Mouse (Mus musculus) kidney, postnatal 36 days (tissue): ENCODE results near the gene Nrxn3.

Experiments used
- DNase-seq, 2 experiments: peaks; one replicate each; pipeline ENCODE4 v3.0.0; 2021 to 2022; ENCODE audit warnings: mixed read lengths in 2 of 2

Nrxn3 gene

DNA sequence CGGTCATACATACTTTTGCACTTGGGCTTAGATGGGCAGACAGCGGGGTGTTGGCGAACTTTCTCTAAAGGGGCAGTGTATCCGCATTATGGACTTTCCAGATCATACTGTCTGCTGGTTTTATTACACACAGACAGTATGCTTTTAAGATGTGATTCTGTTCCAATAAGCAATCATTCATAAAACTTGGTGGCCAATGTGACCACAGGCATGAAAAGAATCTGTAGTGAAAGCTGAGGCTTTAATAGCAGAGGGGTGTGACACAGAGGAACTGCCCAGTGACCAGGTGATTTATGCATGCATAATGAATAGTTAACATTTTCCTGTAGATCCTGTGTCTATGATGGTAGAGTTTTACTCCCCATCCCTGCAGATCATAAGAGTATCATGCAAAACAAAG lies 1254.0 kb downstream of the Nrxn3 start:
- DNase-seq: no peak

DNA sequence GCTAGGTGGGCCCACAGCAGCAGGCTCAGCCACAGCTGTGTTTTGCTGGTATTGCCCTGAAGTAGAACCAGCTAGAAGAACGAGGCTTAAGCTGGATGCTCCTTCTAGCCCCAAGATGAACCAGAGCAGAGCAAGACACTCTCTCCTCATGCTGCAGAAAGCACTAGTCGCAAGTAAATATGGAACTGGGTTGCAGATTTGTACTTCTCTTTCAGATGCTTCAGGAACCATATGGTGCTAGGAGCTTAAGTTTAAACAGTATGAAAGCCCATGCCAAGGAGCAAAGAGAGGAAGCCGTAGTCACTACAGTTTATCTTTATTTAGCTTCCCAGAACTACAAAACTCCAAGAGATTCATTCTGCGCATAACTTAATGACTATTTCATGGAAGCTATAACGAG lies 1254.8 kb downstream of the Nrxn3 start:
- no peak for DNase-seq

DNA sequence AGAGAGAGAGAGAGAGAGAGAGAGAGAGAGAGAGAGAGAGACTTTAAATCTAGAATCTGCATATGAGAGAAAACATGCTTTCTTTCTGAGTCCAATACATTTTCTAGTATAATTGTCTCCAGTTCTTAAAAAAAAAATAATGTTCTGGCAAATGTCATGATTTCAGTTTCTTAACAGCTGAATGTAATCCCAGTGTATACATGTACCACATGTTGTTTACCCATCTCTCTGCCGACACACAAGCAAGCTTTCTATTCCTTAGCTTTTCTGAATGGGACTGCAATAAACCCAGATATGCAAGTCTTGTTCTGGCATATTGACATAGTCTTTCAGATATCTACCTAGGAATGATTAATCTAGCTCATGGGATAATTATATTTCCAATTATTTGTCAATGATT lies 1256.5 kb downstream of the Nrxn3 start:
- DNase-seq: no peak

DNA sequence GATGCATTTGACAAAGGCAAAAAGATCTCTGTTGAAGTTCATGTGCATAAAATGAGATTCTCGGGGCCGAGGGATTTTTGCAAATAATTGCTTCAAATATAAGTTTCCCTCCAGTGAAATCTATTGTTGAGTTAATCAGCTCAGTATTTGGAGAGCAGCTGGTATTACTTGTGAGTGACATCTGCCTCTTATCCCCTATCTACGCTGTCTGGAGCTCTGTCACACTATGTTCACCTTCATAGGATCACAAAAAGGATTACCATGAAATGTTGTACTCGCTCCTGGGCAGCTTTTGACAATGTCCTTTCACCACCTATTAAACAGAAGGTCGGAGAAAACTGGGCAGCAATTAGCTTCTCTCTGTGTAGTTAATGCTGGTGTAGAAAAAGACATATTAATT lies 1259.8 kb downstream of the Nrxn3 start:
- no peak for DNase-seq

DNA sequence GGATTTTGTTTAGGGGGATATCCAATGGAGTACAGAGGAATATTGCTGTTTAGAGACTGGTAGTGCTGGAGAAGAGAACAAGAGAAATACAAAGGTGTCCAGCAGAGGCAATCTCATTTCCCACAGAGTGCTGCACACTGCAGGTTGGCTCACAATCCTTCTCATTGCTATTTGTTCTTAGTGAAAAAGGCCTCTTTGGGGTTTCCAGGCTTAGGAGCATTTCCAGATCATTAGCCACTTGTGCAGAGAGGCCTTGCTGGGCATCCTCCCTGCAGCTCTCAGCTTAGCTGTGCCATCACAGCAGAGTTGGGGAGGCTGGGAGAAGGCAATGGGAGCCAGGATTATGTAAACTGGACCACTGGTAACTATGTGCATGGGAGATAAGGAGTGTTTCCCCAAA lies 1260.7 kb downstream of the Nrxn3 start:
- DNase-seq: no peak

DNA sequence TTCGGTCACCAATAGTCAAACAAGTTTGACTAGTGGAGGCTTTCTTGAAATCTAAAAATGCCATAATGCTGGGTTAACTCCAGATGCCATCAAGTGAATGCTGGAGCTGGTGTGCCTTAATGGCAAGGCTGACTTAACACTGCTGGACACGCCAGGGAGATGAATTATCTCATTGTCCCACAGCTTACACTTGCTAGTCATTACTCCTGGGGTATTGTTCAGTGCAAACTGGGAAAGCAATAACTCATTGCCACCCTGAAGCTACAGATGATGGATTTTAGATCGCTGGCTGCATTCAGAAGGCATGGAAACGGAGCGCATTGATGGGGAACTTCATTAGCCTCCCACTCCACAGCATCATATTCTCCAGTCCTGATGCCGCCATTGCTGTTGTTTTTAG lies 1263.5 kb downstream of the Nrxn3 start:
- no peak for DNase-seq

DNA sequence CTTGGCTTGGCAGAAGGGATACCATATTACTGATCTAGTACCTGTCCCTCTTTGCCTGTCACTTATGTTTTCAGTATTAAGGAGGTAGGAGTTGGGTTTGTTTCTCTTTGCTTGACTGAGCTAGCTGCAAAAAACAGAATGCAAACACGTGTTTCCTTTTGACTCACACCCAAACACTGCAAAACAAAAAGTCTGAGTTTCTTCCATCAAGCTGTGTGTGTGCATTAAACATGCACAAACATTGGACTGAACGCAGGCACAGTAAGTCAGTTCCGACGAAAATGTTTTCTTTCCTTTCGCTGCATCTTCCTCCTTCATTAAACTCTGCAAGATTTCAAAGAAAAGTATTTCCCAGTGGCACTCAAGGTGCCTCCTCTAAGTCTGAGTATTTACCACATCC lies 1270.6 kb downstream of the Nrxn3 start:
- no peak for DNase-seq

DNA sequence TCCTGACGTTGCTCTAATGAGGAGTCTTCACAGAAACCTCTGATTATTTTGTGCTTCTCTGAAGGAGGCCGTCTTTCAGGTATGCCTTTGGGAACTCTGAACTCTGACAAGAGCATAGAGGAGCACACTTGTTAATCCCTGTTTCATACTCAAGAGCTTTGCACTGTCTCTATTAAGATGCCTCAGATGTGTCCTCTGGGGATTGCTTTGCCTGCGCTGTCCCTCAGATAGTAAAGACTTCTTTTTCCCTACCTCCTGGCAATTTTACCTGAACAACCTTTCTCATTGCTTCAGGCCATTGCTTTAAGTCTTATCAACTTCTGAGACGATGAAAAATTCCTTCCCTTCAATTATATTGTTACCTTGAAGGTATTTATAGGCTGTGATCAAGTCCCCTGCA lies 1272.7 kb downstream of the Nrxn3 start:
- DNase-seq: no peak

DNA sequence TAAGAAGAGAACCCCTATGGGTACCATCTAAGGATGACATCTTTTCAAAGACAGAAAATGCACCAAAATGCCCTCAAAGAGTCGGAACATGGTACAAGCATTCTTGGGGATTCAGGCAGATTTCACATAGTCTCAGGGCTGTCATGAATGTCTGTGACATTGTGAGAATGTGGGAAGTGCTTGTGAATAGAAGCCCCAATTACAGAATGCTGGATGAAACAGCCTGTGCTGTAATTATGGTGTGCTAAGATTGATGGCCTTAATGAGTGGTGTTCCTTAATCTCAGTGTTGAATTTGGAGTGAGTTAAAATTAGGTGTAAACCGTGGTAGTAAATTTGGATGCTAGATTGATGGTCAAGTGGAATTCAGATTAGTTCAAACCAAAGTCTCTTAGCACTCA lies 1287.6 kb downstream of the Nrxn3 start:
- no peak for DNase-seq

DNA sequence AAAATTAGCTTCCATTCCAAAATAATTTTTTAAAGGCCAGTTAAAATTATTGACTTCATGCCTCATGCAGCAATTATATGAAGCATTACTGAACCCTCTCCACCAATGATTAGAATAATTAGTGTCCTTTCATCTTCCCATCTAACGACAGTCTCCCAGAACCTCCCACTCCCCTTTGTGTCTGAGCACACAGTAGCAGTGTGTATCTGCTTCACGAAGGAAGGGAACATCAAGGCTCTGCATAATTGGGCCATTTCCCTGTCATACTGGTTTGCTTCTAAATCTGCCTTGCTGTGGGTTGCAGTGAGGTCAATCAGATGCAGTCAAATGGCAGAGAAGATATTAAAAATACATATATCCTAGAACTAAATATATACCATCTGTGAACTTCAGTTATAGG lies 1291.3 kb downstream of the Nrxn3 start:
- DNase-seq: no peak

DNA sequence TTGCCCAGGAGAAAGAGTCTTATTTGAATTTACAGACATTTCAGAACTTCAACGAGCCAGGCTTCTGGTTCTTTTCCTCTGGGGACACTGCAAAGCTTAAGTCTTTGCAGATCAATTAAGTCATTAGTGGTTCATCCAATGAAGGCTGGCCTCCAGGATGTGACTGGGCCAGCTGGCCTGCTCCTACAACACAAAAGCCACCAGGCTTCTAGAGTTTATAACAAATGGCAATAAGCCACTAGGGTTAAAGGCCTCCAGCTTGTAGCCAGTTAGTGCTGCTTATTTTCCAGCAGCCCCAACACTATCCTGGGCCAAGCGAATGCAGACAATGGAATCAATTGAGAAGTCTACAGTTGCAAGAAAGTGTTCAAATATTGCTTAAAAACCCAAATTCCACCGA lies 1304.3 kb downstream of the Nrxn3 start:
- DNase-seq: no peak

DNA sequence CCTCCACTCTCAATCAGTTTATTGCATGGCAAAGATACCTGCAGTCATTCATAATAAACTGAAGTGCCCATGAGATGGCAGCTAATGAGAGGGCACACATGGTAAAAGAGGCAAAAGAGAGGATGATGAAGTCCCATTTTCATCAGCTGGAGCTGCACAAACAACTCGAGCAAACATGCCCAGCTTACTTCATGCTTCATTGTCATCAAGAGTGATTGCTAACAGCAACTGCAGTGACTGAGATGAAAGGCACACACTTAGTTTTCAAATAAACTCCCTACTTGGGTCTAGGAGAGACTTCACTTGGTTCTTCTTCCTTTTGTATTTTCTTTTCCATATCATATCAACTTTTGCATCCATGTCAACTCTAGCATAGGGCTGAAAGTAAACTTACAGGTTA lies 1318.4 kb downstream of the Nrxn3 start:
- DNase-seq: no peak

DNA sequence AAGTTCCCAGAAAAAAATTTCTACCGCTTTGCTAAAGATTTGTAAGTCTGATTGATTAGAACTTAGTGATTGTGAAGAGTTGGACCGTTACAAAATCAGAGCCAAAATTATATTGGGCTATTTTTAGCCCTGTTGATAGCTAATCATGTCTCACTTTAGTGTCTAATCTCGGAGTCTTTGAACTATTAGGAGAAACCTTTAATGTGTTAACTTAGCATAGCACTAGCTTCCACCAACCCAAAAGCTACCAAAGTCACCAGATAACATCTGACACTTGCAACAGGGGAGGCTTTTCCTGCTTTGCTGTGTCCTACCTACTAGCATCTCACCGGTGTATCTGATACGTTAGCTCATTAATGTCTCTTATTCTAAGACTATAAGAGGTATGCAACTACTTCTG lies 1333.6 kb downstream of the Nrxn3 start:
- DNase-seq: no peak

DNA sequence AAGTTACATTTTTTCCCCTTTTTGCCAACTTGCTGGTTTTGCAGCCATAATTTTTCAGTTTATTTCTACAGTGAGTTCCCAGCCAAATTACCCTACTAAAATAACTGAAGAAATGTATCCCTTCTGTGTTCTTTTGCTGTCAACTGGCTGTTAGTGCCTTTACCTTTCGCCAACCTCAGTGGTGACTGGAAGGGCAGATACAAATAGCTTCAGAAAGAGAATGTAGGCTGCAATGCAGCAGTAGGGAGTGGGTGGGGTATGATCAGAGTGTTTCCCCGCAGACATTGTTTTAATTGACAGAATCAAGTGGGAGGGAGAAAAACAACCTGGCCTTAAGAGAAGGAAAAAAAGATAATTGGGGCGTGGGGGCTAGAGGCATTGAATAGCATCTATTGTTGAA lies 1337.1 kb downstream of the Nrxn3 start:
- no peak for DNase-seq

DNA sequence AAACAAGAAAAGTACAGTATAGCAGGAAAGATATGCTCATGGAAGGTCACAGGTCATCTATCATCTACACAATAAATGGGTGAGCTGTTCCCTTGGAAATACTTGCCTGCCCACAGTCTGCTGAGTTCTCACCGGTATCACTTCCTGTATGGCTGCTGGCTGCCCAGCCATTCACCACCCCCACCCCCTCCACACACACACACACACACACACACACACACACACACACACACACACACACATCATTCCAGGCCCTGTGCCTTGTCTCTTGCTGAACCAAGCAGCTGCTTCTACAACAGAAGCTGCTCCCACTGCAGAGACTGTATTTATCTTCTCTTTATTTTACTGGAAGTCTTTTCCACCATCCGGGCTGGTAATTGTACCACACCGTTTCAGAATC lies 1338.6 kb downstream of the Nrxn3 start:
- no peak for DNase-seq

DNA sequence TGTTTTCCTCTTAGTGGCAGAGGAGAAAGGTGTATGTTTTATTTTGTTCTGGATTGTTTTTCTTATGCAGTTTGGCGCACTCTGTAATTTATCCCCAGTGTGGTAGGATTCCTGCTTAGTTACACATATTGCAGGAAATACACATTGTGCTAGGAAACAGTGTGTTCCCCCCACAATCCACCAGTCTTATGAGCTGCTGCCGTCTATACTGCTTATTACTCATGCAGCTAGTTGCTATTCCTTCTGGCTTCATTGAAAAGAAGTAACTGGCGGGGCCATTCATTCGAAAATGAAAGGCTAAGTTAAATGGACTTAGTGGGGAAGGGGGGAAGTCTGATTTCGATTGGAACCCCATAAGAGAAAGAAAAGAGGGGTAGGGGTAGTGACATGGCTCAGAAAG lies 1339.5 kb downstream of the Nrxn3 start:
- no peak for DNase-seq

DNA sequence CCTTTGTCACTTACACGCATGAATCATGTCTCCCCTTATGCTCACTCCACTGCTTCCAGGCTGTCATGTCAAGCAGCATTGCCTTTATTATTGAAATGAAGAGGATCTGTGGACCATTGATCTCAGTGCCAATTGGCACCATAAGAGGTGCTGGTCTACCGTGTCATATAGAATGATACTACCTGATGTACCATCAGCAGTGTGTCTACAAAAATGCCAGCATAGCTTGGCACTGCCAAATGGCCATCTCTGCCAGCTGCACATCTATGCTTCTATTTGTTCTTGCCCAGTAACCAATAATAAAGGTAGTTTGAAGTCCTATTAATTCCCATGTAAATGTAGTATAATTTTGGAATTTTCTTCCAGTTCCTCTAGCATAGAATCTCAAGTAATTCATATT lies 1340.8 kb downstream of the Nrxn3 start:
- DNase-seq: no peak

DNA sequence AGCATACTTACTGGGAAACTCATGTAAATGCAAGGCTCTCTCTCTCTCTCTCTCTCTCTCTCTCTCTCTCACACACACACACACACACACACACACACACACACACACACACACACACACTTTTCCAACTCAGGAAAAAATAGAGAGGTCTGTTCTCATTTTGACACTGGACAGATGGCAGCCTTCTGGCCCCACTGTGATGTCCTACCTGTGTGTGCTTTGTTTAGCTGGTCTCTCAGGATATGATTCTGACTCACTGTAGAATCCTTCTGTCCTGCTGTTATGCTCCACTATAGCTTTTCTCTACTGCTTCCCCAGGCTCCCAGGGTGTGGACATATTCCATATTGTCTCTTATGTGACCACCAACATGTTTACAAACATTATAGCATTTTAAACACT lies 1363.2 kb downstream of the Nrxn3 start:
- no peak for DNase-seq

DNA sequence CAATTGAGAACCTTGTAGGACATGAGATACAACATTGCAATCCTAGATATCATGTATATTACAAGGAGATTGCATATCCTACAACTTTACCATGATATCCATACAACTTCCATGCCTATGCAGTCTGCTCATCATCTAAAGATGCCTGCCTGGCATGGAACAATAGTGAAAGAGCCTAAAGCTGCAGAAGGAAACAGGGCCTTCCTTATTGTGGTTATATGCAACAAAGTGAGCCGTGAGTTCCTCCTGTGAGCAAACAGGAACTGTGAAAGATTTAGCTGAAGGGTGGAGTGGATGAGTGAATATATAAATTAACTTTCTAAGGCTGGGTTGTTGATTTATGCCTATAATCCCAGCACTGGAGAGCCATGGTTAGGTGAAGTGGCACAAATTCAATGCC lies 1373.1 kb downstream of the Nrxn3 start:
- DNase-seq: no peak

DNA sequence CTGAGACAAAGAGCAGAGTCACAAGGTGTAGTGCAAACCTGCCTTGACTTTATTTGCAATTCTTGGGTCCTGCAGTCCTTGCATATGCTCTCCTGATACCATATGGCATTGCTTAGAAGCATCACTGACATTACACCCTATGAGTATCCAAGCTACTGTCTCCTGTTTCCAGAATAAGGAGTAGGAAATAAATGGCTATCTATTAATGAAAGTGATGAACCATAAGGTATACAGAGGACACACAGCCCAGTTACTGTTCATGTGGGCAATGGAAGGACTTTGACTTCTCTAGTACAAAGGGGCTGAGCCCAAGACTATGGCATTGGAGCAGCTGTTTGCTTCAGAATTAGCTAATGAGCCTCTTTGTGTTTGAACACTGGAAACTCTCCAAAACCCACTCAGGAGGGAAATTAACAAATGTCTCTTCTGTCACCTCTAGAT lies 1390.7 kb downstream of the Nrxn3 start:
- DNase-seq: no peak

DNA sequence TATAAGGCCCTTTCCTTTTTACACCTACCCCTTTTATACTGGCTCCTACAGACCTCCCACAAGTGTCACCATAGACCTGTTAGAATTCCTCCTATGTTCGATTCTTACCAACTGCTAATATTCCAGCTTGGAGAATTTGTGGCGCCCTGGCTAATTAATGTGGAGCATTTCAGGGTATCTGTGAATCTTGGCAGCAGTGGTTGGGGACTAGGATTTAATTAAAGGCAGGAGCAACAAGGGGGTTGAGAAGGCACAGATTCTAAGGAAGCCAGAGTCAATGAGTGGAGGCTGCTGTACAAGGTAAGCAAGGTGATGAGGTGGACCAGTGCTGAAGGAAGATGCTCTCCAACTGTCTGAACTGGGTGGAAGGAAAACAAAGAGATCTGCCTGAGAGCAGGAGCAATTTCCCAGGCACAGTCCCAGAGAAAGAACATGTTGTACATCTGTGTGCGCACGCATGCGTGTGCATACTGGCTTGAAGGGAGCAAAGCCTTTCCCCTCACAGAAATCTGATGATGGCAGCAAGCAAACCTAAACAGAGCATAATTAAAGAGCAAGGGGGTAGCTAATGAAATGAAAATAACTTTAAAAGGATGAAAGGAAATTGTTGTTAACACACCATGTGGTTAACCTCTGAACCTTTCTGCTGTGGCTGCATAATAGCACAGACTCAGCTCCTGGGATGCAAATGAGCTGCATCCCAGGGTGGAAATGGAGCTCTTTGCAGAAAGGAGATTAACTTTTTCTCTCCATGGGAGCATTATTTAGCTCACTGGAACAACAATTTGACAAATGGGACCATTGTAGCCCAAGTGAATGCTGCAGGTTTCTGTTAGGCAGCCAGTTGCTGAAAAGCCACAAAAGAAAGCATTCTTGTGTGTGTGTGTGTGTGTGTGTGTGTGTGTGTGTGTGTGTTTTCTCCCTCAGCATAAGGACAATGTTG lies 1409.5 kb downstream of the Nrxn3 start:
- no peak for DNase-seq

DNA sequence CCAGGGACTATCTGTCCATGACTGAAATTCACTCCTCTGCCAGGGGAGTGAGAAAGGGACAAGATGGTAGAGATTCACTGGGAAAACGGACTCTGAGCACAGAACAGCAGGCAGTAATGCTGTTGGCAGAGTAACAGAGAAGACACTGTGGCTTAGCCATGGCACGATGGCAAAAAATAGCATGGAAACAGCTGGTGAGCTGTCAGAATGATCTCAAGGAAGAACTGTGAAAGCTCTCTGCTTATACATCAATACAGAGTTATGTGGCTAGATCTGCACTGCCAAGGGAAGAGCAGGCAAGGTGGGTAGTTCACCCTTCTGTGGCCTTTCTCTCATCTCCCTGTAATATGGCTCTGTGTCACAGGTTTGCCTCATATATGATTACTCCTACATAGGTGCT lies 1419.3 kb downstream of the Nrxn3 start:
- DNase-seq: no peak

DNA sequence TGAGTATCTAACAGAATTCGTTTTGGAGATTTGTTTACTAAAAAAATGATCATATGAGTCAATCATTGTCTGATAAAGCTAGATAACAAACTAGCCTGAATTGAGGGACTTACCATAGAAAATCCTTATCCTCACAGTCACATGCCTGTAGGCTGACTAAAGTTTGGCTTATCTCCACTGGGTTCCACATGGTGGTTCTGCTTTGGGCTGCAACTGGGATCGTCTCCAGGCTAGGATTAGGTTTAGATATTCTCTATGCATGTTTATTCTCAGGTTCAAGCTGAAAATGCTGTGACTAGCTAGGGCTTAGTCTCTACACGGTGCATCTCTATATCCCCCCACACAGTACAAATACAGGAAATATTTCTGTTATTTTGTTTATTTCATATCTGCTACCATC lies 1421.6 kb downstream of the Nrxn3 start:
- DNase-seq: no peak

DNA sequence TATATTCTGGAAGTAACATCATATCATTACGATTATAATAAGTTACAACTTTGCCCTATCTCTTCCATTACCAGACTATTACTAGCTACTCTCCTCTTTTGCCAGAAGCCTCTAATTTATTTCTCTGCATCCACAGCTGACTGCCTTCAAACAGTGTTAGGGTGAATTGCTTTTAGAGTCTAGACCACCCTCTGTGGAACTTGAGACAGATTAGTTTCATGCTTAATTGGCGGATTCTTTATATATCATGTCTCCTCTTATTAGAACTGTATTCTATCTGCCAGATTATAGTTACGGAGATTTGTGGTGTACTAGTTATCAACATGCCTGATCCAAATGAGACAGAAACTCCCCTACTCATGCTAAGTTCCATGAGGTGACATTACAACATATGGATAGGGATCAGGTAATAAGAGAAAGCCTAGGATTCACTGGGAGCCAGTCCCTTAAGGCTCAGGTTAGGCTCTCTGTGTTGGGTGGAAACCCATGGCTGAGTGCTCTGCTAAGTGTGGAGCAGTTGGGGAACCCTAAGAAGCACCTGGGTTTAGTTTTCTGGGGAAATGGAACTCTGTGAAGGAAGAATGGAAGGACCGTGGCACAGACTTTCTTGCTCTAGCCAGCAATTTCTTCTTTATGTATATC lies 1435.6 kb downstream of the Nrxn3 start:
- DNase-seq: no peak

DNA sequence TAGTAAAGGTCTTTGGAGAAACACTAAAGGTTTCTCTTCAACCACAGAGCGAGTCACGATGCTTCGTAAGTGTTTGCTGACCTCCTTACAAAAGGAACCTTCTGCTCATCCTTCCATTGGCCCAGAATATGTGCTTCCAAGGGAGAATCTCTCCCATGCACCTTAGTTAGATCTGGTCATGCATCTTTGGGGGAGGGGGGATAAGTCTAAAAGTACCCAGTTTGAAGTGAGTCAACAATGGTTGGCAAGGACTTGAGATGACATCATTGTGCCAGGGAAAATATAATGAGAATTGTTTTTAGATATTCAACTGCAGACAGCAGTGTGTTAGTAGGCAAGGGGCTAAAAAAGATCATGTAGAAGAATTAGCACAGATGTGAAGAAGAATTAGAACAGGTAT lies 1437.2 kb downstream of the Nrxn3 start:
- DNase-seq: no peak
